Mouse (Mus musculus) olfactory bulb, adult 2 months (tissue): ENCODE results near the gene Egfem1. TPM values are rescaled to one million over a fixed set of nuclear protein-coding genes. Genes with fewer than 3 reads are reported as not detected.
A peak's percentile ranks its signal among the peaks of the same experiment; 100 is the strongest.

Experiments used
- H3K27ac ChIP-seq: fragments of 200-500 bp; 2 replicates; pipeline ENCODE4 v1.5.1; 2012; ENCODE audit warnings: low read depth, low read length; ENCODE audit not compliant: insufficient read depth
- H3K4me1 ChIP-seq: fragments of 200-500 bp; 2 replicates; pipeline ENCODE4 v1.6.1; 2012; ENCODE audit warnings: low read length; ENCODE audit not compliant: control insufficient read depth, insufficient read depth
- H3K4me3 ChIP-seq: fragments of 200-500 bp; 2 replicates; pipeline ENCODE4 v1.5.1; 2012; ENCODE audit warnings: mild to moderate bottlenecking, low read depth, low read length, moderate library complexity; ENCODE audit not compliant: insufficient read depth
- CTCF ChIP-seq: fragments of 200-500 bp; IDR thresholded peaks from 2 replicates; pipeline ENCODE4 v1.5.1; 2012; ENCODE audit warnings: low read depth, mild to moderate bottlenecking, low read length, moderate library complexity; ENCODE audit not compliant: insufficient read depth
- POLR2A ChIP-seq: fragments of 200-500 bp; IDR thresholded peaks from 2 replicates; pipeline ENCODE4 v1.6.1; 2012; ENCODE audit warnings: mild to moderate bottlenecking, low read depth, low read length, moderate library complexity; ENCODE audit not compliant: insufficient read depth
- WGBS: fragments of 180-500 bp; shearing (Covaris S2); methylation state at CpG from one replicate; pipeline ENCODE4 v1.1.7; 2018; 5-methylcytosine and 5-hydroxymethylcytosine counted together
- polyA plus RNA-seq: library from polyadenylated mRNA; stranded (reverse); fragments of >200 nt; gene quantifications from 2 replicates; pipeline ENCODE4 v1.2.4, GENCODE M21; 2012; ENCODE audit warnings: low replicate concordance; ENCODE audit not compliant: missing spikeins, insufficient read depth, insufficient read length

The Egfem1 gene
- polyA plus RNA-seq, 1 experiment, result not detected

- TF ChIP-seq POLR2A (no peak), CTCF (no peak)
- WGBS, result 37% methylated on average over 13 of the region's 13 CpGs
These were observed 306 bp upstream of the Egfem1 start for GRCm38 (mm10) chr3:29081517-29081916.

GRCm38 (mm10) chr3:29082296-29082995 is 623 bp downstream of the Egfem1 start:
- TF ChIP-seq CTCF (no peak), POLR2A (no peak)
- no peak overlapping the region for H3K27ac ChIP-seq
- H3K4me1 ChIP-seq, result peaks cover 13% of the 10 kb centered on the region
- WGBS, result under 1% methylated on average over 57 of the region's 59 CpGs
- H3K4me3 ChIP-seq, result peak overlapping the region; percentile 47

More at GRCm38 (mm10) chr3:29081517-29081916, 306 bp upstream of the Egfem1 start:
- Histone ChIP-seq H3K4me3 (peak overlapping the region; percentile 47), H3K4me1 (peaks cover 13% of the 10 kb centered on the region), H3K27ac (no peak overlapping the region)

- H3K4me3 ChIP-seq, result peak overlapping the region; percentile 47
- WGBS, result 5% methylated on average over 12 of the region's 12 CpGs
- no peak for TF ChIP-seq CTCF
- no peak for TF ChIP-seq POLR2A
- peaks cover 13% of the 10 kb centered on the region for H3K4me1 ChIP-seq
- no peak overlapping the region for H3K27ac ChIP-seq
These were observed 1.1 kb downstream of the Egfem1 start for GRCm38 (mm10) chr3:29082996-29083350.

DNA sequence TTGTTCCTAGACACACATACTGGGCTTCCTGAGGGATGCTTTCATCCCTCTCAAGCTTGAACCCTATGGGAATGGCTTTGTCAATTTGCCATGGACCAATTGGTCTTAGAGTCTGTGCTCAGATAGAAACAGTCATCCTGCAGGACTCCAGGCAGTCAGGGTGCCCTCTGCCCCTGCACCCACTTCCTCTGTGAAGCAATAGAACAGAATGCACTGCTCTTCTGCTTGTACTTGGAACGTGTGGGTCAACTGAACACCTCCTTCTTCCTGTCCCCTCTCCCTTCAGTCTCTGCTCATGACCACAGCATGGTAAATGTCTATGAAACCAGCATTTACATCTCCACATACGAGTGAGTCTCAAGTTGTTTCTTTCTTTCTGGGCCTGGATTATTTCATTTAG is 16.6 kb downstream of the Egfem1 start:
- Histone ChIP-seq H3K27ac (no peak overlapping the region), H3K4me3 (no peak overlapping the region), H3K4me1 (no peaks in the 10 kb centered on the region; the same call in 1 of the 2 replicates)
- TF ChIP-seq POLR2A, result no peak
- no peak for TF ChIP-seq CTCF
- whole genome bisulfite sequencing, result 84% methylated on average over 2 of the region's 2 CpGs

DNA sequence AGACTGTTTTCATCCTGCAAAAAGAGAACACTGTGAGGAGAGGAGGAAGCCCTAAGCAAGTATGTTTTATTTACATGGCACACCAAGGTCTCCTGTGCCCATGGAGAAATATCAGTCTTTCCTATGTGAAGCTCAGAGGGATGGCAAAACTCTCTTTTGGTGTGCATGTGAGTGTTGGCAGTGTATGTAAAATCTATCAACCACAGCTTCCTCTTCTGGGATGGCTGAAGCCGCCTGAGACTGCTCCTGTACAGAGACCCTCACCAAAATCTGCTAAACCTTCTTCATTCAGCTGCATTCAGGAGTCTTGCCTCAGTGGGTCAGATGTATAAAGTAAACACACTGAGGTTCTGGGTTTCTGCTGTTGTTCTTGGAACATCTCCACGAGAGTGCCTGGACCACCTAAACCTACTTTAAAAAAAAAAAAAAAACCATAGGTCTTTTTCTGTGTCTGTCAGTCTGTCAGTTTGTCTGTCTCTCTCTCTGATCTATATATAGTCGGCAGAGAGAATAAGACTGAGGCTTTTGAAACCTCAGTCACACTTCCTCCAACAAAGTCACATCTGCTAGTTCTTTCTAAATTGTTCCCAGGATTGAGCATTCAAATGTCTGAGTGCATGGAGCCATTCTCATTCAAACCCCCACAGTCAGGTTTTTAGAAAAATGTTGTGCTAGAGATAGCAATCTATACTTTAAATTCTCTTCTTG is 24.3 kb downstream of the Egfem1 start:
- 87% methylated on average over 3 of the region's 3 CpGs for WGBS
- no peak for TF ChIP-seq POLR2A

DNA sequence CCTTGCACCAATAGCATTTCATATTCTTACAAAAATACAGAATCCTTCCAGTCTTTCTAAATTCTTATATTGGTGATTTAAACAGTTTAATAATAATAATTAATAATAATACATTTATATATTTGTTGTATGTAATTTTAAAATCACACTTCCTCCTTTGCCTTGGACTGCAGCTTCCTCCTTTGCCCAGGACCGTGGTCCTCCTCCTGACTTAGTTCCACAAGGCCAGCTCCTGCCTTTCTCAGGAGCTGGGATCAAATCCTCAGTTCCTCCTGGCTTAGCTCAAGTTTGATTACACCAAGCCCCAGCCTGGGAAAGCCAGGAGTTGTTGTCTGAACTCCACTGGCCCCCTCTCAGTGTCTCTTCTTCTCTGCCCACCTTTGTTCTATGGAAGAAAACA is 25.3 kb downstream of the Egfem1 start:
- Histone ChIP-seq H3K27ac (no peak overlapping the region), H3K4me3 (no peak overlapping the region), H3K4me1 (no peaks in the 10 kb centered on the region)
- 90% methylated on average over 1 of the region's 1 CpGs for WGBS
- TF ChIP-seq CTCF, result no peak
- TF ChIP-seq POLR2A, result no peak

More for the DNA sequence above, 24.3 kb downstream of the Egfem1 start:
- H3K4me3 ChIP-seq, result no peak overlapping the region
- no peak overlapping the region for H3K27ac ChIP-seq
- no peaks in the 10 kb centered on the region for H3K4me1 ChIP-seq

- H3K27ac ChIP-seq, result no peak overlapping the region
- no peaks in the 10 kb centered on the region for H3K4me1 ChIP-seq
- WGBS, result 87% methylated on average over 2 of the region's 2 CpGs
- no peak for TF ChIP-seq CTCF
- no peak for TF ChIP-seq POLR2A
- no peak overlapping the region for H3K4me3 ChIP-seq
These were observed 28.5 kb downstream of the Egfem1 start for GRCm38 (mm10) chr3:29110321-29110720.

- Histone ChIP-seq H3K4me3 (no peak overlapping the region), H3K27ac (no peak overlapping the region), H3K4me1 (0 out of 2 replicates have a peak, but pooled peaks cover 2% of the 10 kb centered on the region)
- TF ChIP-seq POLR2A, result no peak
- no peak for TF ChIP-seq CTCF
- 93% methylated on average over 3 of the region's 3 CpGs for WGBS
These were observed 32.7 kb downstream of the Egfem1 start for GRCm38 (mm10) chr3:29114517-29114916.

- 82% methylated on average over 1 of the region's 1 CpGs for WGBS
- TF ChIP-seq POLR2A, result no peak
- TF ChIP-seq CTCF, result no peak
- Histone ChIP-seq H3K4me3 (no peak overlapping the region), H3K27ac (no peak overlapping the region), H3K4me1 (0 out of 2 replicates have a peak, but pooled peaks cover 2% of the 10 kb centered on the region)
These were observed 35.6 kb downstream of the Egfem1 start for GRCm38 (mm10) chr3:29117379-29117778.

GRCm38 (mm10) chr3:29122556-29122955 is 40.7 kb downstream of the Egfem1 start:
- 0 out of 2 replicates have a peak, but pooled peaks cover 2% of the 10 kb centered on the region for H3K4me1 ChIP-seq
- 79% methylated on average over 1 of the region's 1 CpGs for WGBS
- H3K27ac ChIP-seq, result no peak overlapping the region
- TF ChIP-seq POLR2A, result no peak
- TF ChIP-seq CTCF, result no peak
- H3K4me3 ChIP-seq, result no peak overlapping the region
